Mouse (Mus musculus) urinary bladder, postnatal 4 days (tissue): ENCODE results near the gene Aagab.
A peak's percentile ranks its signal among the peaks of the same experiment; 100 is the strongest.

Source experiments
- DNase-seq, 2 experiments: peaks; one replicate each; pipeline ENCODE4 v3.0.0; 2021 to 2022; ENCODE audit warnings: low spot score in 2 of 2

Aagab gene

DNA sequence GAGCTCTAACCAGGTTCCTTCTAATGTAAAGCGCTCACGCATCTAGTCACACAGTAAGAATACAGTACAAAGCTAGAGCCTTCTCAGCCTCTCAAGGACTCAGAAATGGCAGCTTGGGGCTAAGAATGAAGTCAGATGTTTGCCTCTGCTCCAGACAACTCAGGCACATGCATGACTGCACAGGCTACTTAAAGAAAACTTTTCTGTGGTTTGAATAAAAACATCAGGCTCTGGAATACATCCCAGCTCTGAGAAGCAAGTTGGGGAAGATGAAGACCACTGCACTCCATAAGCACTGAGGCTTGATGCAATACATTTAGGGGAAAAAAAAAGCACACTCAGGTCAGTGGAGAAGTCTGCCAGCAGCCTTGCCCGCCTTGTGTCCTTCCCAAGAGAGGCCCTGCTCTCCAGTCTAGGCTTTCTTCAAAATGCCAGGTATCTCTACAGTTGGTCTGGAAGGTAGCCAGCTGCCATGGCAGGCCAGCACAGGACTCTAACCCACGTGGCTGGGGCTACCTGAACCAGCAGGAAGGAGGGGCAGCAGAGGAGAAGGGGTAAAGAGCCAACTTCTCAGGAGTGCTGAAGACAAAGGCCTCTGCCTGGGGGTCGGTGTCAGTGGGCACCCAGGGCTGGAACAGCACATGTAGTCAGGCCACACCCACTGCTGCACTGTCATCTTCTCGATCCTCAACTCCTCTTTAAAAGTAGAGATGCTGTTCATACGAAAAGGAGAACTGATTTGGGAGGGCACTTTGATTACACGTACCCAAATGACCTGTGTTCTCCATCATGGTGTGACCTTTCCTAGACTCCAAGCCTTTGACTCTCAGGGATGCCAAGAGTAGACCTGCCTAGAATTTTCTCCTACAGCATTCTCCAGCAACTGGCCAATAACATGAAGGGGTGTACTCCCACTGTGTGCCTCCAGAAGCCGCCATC is 45.4 kb downstream of the Aagab start:
- no peak for DNase-seq

DNA sequence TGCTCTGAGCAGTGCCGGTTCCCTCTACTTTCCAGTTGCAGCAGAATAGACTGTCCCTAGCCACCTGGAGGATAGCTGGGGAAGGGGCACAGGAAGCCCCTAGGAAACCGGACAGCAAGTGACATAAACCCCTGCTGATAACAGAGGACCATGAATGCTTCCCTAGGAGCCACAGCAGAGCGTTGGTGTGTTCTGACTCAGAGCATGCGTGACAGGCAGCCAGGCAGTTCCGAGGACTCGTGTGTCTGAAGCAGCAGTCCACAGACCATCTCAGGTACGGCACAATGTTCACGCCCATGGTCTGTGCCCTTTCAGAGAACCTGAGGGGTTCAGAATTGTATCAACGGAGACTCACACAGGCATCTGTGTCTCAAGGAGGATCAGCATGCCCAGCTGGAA is 46.1 kb downstream of the Aagab start:
- DNase-seq = no peak

DNA sequence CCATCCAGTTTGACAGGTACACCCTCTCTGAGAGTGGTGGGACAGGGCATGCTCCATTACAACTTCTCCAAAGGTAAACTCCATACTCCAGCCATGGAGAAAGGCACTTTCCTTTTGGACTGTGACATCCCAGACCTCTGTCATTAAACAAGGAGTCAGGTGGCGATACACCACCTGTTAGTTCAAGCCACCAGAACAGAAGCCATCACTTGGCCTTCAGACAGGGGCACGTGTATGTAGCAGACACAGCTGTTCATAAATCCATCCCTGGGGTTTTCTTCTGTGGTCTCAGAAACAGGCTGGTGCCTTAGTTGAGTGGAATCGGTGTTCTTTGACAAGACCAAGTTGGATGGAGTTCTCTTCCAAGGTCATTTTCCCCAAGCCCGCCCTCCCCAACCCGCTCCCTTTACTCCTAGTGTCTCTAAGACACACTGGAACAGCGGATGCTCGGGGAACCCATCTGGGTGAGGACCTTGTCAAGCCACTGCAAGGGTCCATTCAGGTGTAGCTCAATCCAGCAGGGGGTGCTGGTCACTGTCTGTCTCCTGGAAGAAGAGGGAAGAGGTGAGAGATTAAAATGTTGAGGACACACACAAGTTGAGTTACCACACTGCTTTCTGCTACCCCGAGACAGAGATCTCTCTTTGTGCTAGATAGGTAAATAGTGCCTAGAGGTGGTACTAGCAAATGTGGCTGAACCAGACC is 47.5 kb downstream of the Aagab start:
- no peak for DNase-seq

DNA sequence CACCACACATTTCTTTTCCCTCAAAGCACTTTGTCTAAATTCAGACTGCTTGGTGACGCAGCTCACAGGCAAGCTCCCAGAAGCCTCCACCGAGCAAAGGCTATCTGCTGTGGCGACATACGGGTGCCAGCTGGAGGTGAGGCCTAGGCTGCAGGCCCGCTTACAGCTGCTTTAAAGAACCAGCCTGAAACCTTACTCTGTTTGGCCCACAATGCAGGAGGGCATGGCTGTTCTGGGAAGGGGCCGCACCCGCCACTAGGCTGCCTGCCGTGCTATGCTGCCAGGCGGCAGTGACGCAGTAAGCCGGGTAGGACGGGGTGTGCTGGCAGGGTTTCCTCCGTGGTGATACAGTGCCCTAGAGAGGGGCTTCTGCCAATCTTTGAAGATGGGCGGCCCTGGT is 48.4 kb downstream of the Aagab start:
- peak in 1 of 2 experiments; percentile 18 for DNase-seq

DNA sequence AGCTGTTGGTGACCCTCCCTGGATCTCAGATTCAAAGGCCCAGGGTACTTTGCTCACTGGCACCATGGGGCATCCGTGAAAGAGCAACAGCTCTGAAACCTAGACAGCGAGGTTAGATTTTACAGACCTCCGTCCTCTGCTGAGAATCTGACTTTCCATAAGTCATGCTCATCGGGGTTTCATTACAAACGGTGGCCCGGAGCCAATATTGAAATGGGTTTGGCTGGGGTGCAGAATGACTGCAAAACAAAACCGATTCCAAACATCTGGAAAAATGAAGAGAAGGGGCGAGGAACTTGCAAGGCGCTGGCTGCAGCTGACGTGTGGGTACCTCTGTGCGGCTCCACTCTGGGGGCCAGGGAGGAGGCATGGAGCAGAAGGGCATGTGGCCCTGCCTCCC is 49.1 kb downstream of the Aagab start:
- DNase-seq = peak; percentile 60 to 73

DNA sequence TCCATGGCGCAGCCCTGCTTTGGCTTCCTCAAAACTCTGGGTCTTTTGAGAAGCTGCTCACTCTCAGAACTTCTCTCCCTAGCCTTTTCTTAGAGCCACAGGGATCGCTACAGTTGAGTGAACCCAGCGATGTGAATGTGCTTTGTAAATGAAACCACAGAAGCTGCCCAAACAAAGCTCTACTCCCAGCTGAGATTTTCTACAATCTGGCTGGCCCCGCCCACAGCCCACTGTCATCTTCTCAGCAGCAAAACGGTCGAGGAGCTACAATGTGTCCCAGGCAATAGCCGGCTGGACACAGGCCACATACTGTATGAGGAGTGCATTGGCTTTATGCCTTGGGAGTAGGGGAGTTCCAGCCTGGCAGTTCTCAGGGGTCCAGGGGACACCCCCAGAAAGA is 51.2 kb downstream of the Aagab start:
- DNase-seq = no peak

DNA sequence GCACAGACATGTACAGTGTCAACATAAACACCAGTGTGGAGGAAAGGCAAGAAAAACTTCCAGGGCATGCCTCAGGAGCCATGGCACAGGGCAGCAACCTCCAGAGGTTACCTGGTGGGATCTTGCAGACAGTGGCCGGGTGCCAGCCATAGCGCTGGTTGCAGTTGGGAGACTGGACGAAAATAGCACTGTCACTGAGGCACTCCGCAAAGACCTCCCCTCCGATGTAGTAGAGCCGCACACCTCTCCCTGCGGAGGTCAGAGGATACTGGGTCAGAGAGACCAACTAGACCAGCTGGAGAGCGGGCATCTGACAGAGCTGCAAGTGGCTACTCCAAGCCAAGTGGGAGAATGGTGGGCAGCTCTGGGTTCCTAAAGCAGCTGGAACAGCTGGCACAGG is 52.1 kb downstream of the Aagab start:
- DNase-seq = no peak

DNA sequence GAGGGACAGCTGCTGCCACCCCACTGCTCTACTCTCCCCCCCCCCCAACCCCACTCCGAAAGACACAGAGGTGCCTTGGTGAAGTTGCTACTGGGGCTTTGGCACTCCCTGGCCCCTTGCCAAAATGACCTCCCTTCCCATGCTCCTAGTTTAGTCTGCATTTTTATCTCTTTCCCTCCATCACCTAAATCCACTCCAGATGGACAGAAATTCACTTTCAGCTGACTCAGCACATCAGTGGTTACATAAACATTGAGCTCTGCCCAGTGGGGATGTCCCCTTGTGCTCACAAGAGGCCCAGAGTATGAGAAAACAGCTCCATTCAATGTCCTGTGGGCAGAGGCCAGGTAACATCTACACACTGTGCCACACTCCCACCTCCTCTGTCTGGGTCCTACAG is 52.6 kb downstream of the Aagab start:
- no peak for DNase-seq

DNA sequence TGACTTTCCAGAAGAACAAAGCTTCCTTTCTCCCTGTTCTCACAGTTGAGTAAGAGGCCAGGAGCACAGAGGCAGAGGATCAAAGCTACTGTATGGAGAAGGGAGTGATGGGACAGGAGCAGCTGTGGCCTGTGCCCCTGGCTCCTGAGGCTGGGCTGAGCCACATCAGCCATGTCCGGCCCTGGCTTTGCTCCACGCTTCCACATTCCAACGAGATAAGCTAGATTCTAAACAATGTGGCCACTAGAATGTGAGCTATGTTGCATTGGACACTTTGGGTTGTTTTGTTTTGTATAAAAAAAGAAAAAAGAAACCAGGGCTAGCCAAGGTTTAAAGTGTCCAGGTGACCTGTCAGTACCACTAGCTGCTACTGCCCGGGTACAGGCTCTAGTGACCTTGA is 54.7 kb downstream of the Aagab start:
- DNase-seq = peak in 1 of 2 experiments; percentile 42

DNA sequence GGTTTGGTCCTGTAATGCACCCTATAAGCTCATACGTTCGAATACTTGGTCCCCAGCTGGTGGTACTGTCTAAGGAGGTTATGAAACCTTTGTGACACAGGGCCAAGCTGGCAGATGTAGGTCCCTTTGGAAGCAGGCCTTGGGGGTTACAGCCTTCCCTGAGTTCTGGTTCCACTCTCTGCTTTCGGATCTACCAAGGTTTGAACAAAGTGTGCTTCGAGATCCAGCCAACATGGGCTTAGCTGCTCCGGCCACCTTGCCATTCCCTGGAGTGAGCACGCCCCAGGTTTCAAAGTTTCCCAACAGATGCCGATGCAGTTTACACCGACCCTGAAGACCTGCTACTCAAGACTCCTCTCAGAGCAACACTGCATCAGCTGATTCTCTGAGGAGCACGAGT is 56.0 kb downstream of the Aagab start:
- no peak for DNase-seq

DNA sequence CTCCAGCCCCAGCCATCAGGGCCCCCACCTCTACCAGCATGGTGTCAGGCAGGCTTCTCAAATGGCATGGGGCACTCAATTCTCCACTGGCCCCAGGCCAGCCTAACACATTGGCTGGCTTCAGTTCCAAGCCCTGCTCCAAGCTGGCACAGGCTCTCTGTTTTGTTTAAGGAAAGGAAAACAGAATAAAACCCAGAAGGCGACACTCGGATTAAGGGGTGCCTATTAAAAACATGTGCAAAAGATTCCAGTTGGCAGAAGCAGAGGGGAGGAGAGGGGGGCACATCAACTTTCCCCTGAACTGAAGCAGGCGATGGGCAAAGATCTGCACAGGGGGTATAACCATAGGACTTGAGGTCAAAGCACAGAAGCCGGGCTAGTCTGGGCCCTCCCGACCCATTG is 56.5 kb downstream of the Aagab start:
- no peak for DNase-seq

DNA sequence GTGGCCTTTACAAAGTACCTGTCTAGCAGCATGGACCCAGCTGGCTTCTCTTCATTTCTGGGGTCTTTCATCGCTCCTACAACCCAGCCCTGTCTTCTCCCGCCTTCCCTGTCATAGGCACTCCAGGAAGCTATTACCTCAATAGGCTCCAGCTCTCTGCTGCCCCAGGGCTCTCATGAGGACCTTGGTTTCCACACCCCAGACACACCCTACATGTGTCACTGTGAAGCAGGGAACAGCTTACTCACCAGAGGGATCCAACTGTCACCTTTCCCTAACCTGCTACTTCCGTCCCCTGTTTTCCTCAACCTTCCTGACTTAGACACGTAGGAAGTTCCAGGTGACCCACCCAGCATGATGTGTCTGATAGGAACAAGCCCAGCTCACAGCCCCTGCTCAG is 57.6 kb downstream of the Aagab start:
- no peak for DNase-seq

DNA sequence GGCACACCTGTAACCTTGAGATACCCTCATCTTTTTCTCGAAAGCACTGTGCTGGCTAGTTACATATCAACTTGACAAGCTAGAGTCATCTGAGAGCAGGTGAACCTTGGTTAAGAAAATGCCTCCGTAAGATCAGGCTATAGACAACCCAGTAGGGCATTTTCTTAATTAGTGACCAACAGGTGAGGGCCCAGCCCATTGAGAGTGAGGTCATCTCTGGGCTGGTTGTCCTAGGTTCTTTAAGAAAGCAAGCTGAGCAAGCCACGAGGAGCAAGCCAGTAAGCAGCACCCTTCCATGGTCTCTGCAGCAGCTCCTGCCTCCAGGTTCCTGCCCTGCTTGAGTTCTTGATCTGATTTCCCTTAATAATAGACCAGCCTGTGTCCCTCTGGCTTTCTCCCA is 58.2 kb downstream of the Aagab start:
- DNase-seq = no peak

DNA sequence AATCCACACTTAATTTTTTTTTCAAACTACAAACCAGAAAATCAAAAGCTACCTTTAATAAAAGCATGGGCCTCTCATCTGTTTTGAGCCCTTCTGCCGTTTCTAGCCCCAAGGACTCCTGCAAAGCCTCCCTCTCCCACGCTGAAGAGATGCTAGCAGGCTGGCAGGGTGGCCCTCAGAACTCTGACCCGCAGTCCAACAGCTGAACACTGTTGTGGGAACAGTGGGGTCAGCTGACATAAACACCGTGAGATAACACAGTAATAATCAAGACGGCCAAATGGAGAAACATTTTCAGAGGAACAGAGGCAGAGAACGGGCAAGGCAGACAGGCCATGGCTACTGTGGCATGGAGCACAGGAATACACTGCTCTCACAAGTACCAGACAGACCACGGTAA is 60.3 kb downstream of the Aagab start:
- no peak for DNase-seq

DNA sequence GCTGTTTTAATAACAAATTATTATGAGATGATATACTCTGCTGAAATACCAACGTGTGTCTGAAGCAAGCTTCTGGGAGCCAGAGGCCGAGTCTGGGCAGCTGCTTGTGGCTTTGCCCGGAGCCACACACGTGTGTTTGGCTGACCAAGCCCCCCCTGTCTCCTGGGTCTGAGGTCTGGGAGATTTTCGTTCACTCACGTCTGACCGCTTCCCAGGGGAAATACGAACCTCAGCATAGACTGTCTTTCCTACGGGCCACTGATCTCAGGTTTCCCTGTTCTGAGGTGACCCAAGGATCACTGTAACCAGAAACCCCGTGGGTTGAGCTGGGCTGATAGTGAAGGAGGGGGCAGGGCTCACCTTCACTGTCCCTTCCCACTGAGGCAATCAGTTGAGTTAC is 60.8 kb downstream of the Aagab start:
- DNase-seq = no peak

DNA sequence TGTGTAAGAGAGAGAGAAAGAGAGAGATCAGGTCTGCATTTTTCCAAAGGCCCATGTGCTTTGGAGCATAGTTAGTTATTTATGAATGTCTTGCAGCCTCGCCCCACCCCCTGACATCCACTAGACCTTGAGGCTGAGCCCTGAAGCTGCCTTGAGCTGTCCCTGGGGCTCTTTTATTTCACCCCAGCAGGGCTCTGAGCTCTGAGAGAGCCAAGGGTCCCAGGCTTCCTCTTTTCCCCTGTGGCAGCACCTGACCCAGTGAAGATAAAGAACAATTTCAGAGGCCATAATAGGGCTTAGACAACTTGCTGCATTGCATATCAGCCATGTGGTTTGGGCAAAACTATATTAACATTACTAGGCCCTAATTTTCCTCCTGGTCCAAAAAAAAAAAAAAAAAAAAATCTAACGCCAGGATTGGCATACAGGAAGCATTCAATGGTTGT is 61.9 kb downstream of the Aagab start:
- no peak for DNase-seq

DNA sequence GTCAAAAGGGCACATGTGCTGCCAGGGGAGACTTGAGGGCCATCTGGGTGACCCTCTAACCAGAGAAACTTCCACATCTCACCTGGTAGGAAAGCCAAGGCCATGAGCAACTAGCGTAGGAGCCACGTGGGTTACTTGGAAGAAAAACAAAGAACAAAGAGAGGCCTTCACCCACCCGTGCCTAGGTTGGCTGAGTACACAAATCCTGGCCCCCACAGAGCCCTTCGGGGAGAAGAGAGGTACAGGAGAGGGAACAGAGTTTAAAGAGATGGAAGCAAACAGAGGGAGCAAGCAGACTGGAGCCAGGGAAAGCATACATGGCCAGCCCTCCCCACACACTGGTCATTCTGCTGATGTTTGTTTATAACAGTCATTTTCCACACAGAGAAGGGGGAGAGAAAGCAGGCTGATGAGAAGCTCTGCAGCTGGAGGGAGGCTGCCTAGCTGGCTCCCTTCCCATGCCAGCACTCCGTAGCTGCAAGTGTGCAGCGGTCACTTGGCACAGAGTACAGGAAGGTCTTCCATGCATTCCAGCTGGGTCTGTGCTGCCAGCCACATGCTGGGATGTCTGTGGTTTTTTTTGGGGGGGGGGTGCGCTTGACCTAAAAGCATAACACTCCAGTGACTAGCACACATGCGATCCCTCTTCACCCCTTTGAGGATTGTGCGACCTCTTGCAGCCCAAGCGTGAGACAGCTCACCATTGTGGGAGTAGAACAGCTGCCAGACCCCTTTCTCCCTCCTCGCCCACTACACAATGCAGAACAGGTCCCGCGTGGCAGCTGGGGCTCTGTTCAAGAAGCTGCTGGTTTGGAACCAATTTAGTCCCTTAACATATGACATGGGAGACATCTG is 62.6 kb downstream of the Aagab start:
- no peak for DNase-seq

DNA sequence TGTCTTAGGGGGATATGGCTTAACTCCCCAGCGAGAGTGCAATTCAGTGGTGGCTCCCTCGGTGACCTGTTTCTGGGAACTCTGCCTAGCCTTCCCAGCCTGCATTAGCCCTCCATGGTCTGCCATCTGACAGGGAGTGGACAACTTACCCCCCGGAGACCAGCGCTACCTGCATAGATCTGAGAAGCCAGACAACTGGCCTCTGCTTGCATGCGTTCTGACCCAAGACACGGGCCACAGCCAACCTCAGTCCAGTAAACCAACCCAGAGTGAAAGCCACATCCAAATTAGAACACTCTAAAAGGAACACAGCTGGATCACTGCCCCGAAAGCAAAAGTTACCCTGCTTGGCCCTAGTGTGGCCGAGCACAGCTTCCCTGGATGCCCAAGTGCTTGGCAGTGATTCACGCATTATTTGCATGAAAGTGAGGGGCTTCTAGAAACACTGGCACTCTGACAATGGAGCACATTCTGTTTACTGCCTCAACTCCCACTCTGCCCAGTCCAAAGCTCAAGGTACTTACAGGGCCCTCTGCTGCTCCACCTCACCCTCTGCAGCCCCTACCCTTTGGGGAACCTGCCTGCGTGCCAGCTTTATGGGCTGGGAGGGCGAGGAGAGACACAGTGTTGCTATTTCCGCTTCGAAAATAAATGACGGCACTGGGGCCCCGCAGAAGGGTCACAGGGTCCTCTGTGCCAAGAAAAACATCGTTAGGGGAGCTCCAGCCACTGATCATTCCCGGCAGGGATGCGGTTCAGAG is 64.3 kb downstream of the Aagab start:
- peak in 1 of 2 experiments; percentile 45 for DNase-seq

DNA sequence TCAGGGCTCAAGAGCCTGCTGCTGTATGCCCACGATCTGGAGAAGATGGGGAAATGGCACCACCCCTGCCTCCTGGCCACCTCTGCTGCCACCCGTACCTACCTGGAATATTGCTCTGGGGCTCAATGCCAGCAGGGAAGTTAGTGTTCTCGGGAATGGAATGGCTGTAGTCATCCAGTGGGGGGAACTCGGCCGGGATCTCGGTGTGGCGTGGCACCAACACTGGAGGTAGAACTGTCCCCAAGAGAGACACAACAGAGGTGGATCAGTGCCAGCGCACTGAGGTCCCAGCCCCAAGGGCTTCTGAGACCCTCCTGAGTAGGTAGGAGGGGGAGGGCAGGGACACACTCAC is 64.9 kb downstream of the Aagab start:
- DNase-seq = no peak

DNA sequence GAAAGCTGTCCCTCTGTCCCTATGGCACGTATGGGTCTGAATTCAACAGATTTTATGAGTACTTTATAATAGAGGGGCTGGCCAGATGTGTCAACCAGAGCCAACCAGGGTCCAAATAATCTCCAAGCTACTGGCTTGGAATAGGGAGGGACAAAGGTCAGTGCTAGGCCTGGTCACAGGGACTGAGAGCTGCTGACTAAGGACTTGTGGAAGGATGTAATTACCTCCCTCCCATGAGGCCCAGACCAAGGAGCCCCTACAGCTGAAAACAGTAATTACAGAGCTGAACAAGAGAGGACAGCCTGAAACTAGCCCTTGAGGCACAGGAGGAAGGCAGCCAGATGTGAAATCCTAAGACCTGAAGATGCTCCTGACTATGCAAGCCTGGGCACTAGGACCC is 66.2 kb downstream of the Aagab start:
- DNase-seq = no peak

DNA sequence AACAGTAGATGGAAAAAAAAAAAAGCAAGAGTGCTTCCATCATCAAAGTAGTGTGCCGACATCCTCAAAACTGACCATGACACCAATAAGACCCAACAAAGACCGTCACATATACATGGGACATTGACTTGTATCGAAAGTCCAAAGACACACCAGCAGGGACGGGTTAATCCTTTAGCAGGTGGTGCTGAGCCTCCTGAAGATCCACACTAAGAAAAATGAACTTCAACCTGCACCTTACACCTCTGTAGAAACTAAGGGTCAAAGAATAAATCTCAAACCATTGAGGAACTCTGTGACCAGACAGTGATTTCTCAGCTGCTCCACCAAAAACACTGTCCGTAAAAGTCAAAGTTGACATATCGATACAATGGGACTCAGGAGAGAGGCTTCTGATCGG is 67.4 kb downstream of the Aagab start:
- no peak for DNase-seq
